Mouse (Mus musculus) macrophage (primary cell): ENCODE measurements around the gene Eif5. TPM values are rescaled to one million over a fixed set of nuclear protein-coding genes. Genes with fewer than 3 reads are reported as not detected.

Source experiments
- polyA plus RNA-seq: library from polyadenylated mRNA; stranded (reverse); fragments of 250-400 nt; gene quantifications from 3 replicates; pipeline ENCODE4 v1.2.4, GENCODE M21; 2018; ENCODE audit warnings: inconsistent platforms

The Eif5 gene
- polyA plus RNA-seq, 1 experiment from 2014 or later: 137 TPM

Other genes starting within 250 kb of the Eif5 start
- gene Cdc42bpb, start 160.3 kb upstream of the Eif5 start, polyA plus RNA-seq: 42.2 to 86.3 TPM (median 42.7 TPM) in 3 replicates
- gene Lbhd2, start 131.2 kb upstream of the Eif5 start, polyA plus RNA-seq: not detected in 3 replicates
- gene Exoc3l4, start 121.0 kb upstream of the Eif5 start, polyA plus RNA-seq: 8.0 to 13.2 TPM (median 12.5 TPM) in 3 replicates
- gene Tnfaip2, start 95.5 kb upstream of the Eif5 start, polyA plus RNA-seq: 127 to 339 TPM (median 289 TPM) in 3 replicates
- not detected in 3 replicates for gene Gm266, start 52.2 kb upstream of the Eif5 start, polyA plus RNA-seq
- gene Mark3, start 36.5 kb downstream of the Eif5 start, polyA plus RNA-seq: 20.7 to 24.6 TPM (median 23.1 TPM) in 3 replicates
- 135 to 330 TPM (median 190 TPM) in 3 replicates for gene Ckb, start 134.3 kb downstream of the Eif5 start, polyA plus RNA-seq
- gene Trmt61a, start 140.1 kb downstream of the Eif5 start, polyA plus RNA-seq: 3.4 to 25.1 TPM (median 4.4 TPM) in 3 replicates
- 17.0 to 24.0 TPM (median 23.4 TPM) in 3 replicates for gene Bag5, start 175.2 kb downstream of the Eif5 start, polyA plus RNA-seq
- gene Apopt1, start 175.2 kb downstream of the Eif5 start, polyA plus RNA-seq: 25.8 to 45.9 TPM (median 27.0 TPM) in 3 replicates
- 70.3 to 119 TPM (median 70.6 TPM) in 3 replicates for gene Klc1, start 220.8 kb downstream of the Eif5 start, polyA plus RNA-seq